Mouse (Mus musculus) kidney, postnatal 10 days (tissue): ENCODE measurements at regions not wholly inside any gene's neighbourhood (a gene's known extent, or its start where the extent isn't known, plus 50 kb on each side); places are given as distances from the start of the nearest gene placed in this dataset.
A peak's percentile ranks its signal among the peaks of the same experiment; 100 is the strongest.

ENCODE experiments used
- DNase-seq: peaks from one replicate; pipeline ENCODE4 v3.0.0; 2021; ENCODE audit warnings: mixed read lengths

DNA sequence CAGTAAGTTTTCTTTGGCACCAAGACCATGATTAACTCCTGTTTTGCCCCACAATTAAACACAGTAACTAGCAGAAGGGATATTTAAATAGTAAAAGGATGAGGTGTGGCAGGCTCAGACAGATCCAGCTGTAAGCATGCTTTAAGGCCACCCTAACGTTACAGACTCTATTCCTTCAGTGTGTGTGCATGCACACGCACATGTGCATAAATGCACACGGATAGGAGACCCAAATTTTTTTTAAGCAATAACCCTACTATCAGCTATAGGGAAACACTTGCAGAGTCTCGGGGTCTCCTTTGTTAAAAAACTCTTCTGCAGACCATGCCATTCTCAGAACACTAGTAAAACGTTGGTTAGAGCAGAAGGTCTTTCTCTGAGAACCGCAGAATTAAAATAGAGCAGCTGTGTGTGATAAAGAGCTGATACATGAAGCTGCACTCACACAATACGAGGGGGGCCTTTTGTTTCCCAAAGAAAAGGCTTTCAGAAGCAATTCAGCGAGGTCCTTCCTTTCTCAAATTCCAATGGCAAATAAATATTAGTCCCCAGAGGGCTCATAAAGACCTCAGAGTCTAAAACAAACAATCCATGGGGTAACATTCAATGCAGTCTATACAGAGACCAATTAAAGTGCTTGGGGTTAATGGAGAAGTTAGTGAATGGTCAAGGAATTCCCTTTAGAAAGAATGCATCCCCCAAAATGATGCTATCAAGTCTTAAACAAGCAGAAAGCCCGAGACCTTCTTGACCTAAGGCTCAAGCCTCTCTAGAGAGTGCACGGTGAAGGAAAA lies 300.3 kb upstream of the Cd180 start:
- DNase-seq = peak; percentile 15

DNA sequence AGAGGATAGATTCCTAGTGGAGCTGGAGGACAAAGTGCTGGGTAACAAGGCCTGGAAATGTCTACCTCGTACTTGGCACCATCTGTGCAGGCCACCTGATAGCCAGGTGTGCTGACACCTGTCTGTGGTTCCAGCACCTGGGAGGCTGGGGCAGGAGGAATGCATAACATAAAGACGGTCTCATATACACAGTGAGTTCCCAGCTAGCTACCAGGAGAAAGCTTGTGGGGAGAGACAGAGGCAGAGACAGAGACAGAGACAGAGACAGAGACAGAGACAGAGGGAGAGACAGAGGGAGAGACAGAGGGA lies 299.7 kb upstream of the Cd180 start:
- DNase-seq = peak; percentile 19

DNA sequence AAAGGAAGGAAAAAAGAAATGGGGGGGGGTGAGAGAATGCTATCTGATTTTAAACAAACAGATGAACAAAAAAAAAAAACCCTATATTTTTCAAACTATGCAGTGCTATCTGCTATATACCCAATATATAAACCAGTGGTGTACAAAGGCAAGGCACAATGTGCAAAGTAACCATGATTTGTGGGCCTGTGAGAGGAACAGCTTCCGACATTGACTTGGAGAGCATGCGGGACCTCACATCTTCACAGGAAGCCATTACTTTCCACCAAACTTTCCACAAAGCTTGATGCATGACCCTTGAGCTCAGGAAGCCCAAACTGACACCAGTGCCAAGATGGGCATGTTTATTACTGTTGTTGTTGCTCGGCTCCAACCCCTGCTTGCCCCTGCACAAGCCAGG lies 299.3 kb upstream of the Cd180 start:
- peak; percentile 35 for DNase-seq

DNA sequence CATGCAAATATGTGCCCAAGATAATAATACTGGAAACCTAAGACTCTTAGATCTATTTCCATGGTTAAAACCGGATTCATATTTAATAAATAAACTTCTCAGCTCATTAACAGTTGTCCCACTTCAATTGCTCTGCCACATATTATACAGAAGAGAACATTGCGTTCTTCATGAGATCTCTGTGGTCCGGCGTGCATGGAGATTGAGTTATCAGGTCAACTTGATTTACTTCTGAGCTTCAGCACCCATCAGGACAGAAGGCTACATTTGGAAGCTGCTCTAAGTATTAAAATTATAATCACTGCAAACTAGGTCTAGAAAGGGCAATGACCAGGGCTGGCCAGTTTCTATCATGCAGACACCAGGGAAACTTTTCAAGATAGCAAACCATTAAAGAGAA lies 295.9 kb upstream of the Cd180 start:
- no peak for DNase-seq

DNA sequence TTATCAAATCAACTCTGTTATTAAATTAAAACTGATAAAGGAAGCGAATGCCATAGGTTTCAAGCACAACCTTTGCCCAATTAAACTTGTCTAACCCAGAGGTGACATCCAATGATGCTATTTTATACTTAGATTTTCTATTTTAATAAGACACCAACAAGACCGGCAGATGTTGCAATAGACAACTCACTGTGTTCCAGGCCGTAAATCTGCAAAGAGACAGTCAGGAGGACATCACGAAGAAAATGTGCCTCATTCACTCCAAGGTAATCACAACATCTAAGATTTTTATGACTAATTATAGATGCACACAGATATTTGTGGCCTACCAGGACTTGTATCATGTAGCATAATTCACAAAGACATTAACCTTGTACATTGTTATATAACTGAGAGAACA lies 281.5 kb upstream of the Cd180 start:
- no peak for DNase-seq

DNA sequence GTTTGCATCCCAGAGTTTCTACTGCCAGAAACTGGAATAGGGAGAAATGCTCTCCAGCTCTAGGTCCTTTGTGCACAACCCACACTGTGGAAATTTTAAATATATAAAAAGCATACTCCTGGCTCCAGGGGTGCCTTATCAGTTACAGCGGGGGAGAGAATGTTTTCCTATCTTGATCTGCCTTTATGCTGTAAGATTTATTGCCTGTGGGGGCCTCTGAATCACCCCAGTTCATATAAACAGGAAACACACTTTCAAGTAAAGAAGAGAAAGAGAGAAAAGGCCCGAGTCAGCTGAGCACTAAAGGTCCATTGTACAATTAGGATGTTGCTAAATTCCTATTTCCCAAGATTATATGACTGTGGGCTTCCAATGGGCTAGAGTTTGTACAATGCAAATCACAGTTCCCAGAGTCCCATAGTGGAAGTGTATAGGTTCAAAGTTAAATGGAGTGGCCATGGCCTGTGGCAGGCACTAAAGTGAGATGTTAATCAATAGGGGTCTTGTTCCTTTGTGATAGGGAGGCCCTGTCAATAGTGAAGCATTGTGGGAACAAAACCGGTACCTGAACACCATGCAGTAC lies 258.9 kb upstream of the Cd180 start:
- DNase-seq = no peak

DNA sequence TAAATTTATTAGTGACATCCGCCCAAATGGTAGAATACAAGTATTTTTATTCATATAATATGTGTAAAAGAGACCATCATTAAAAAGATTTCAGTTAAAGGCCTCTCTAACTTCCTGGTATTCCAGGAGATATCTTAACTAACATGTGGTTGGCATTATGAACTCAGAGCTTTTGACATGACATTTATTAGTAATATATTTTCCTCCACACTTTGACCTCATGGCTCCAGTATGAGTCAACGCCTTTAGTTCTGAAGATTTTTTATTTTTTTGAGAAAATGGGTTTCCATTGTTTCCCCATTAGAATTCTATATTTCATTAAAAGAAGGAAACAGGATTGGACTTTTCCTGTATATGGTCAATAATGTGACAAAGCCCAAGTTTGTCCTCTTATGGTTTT lies 250.7 kb upstream of the Cd180 start:
- no peak for DNase-seq

DNA sequence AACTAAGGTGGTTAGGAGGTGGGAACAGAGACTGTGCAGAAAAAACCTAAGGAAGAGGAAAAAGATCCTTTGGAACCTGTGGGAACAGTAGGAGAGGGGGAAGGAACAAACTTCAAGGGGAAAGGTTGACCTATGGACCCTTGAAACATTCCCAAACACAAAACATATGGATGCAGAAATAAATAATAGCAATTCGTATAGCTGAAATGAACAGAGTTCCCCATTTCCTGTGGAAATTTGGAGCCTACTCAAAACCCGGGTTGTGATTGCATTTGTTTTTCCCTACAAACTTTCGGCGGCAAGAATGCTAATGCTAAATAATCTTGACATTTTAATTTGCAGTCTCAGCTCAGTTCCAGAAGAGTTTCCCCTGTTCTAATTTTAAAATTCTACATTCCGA lies 246.0 kb upstream of the Cd180 start:
- DNase-seq = peak; percentile 15

DNA sequence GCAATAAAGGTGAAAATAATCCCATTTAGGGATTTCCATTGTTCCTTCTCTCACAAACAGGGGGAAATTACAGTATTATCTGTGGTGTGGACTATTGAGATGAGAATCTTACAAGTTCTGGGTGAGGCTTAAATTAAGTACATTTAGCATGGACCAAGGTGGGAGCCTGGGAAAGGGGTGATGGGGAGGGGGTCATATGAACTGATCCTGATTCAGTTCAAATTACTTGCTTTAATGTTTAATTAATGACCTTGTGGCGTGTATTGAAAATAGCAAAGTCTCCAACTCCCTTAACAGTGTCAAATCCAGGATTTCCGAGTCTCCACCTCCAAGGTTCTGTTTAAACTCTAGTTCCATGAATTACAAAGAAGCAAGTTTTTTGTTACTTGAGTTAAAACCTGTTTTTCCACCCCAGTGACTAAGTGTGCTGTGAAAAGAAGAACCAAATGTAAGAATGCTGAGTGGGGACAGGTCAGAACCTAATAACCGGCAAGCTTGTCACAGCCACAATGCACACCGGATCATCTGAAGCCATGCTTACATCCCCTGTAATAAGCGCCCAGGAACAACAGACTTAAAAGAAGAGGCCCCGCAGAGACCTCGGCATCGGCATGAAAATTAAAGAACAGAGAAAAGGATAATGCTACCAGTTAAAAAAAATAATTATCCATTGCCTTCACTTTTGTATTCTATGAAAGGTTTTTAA lies 243.8 kb upstream of the Cd180 start:
- DNase-seq = no peak

DNA sequence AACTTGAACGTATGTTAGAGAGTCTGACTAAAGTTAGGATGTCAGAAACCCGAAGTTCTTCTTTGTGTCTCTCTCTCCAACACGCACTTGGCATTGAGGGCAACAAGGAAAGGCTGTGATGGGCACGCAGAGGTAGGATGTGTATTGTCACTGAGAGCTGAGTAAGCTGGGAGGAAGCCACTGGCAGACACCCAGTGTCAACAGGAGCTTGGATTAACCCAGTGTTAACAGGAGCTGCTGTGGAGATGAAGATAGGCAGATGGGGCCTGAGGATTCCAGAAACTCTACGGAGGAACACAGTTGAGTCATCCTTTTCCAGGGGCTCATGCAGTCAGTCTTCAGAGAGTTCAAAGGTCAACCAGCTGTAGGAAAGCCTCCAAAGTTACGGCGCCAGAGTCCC lies 242.2 kb upstream of the Cd180 start:
- peak; percentile 15 for DNase-seq

DNA sequence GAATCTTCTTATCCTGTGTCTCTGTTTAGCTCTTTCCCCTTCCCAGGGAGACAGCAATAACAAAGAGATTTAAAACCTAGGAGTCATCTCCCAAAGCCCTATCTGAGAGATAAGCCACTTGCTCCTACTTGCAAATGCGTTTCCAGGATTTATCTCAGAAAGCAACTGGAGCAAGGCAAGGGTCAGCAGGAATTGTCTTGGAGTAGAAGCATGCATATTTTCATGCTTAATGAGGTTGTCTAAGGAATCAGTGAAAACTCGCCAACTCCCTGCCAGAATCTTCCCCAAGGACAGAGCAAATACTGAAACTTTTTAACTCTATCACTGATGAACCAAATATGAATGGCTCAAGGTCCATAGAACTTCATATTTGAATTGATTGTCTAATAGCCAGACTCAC lies 234.6 kb upstream of the Cd180 start:
- peak; percentile 46 for DNase-seq

DNA sequence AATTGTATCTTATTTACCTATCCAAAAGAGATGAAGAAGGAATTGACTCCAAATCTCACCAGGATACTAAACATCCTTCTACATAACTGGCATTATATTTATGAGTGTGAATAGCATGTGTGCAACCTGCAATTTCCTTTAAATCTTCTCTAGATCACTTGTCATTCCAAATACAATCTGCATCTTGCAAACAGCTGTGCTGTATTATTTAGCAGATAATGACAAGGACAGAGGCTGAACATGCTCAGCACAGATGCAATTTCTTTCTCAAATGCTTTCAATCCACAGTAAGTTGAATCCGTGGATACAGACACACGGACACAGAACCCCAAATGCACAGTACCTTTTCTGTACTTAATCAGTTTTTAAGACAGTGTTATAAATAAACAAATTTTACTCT lies 229.4 kb upstream of the Cd180 start:
- DNase-seq = no peak

DNA sequence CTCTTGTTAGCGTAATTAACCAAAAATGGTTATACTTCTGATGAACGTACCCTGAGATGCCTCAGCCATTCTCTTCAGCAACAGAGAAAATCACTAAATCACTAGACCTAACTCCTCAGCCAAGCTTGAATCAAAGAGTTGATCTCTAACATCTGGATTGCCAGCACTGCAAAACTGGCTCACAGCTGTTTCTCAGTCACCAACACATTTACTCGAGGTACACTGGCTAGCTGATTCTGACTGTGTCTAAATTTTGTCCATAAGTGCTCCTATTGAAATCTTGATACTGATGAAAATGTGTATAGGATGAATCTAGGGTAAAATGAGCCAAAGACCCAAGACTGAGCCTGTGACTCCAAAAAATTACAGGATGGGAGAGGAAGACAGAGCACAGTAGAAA lies 211.5 kb upstream of the Cd180 start:
- no peak for DNase-seq

DNA sequence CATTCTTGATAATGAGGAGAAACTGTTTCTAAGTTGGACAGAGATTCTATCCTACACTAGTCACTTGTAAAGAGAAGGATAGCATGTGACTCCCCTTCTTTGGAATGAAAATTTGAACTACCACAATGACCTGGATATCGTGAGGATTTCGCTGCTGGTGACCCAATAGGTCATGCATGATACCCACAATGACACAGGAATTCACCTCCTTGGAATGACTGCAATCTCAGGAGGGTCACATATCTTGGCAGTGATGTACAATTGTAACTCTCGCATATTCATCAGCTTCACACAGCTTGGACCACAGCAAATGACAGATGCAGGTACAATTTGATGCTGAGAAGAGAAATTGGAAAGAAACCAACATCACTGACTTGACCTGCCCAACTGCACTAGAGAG lies 210.9 kb upstream of the Cd180 start:
- DNase-seq = no peak

DNA sequence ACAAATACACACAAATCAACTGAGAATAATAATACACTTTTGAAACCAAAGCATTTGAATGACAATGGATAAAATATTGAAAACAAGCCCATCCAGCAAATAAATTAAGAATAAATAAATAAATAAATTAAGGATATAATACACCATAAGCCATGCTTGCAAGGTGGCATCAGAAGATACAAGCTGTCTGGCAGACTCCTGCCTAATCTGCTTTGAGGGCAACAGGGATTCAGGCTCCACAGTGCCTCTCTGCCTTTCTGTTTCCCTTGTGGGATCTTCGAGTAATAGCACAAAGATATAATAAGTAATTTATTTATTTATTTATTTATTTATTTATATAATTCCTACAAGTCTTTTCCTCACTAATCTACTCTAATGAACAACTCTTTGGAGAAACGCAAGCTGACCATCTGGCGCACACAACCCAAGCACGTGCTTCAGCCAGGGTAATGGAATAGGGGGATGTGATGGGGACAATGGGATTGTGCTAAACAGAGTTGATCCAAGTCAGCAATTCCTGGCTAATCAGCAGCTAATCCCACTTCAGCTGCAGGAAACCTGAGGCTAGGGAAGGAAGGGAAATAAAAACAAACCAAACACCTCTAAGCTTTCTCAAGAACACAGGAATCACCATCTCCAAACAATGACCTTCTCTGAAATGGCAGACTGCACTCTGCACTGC lies 205.8 kb upstream of the Cd180 start:
- no peak for DNase-seq

DNA sequence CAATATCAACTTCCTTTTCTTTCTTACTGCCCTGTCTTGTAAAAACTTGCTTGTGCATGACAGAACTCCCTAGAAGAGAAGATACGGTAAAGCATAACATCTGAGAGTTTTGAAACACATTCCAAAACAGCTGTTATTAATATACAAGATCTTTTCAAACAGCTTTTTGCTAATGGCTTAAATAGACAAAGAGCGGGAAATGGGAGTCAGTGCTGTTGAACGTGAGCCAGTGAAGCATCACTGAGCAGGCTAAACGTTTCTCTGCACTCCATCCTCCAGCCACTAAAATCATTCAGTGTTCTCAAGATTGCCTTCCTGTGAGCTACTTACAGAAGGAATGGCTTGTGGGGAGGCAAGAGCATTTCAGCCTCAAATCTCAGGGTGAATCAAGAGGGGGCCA lies 202.0 kb upstream of the Cd180 start:
- peak; percentile 43 for DNase-seq

DNA sequence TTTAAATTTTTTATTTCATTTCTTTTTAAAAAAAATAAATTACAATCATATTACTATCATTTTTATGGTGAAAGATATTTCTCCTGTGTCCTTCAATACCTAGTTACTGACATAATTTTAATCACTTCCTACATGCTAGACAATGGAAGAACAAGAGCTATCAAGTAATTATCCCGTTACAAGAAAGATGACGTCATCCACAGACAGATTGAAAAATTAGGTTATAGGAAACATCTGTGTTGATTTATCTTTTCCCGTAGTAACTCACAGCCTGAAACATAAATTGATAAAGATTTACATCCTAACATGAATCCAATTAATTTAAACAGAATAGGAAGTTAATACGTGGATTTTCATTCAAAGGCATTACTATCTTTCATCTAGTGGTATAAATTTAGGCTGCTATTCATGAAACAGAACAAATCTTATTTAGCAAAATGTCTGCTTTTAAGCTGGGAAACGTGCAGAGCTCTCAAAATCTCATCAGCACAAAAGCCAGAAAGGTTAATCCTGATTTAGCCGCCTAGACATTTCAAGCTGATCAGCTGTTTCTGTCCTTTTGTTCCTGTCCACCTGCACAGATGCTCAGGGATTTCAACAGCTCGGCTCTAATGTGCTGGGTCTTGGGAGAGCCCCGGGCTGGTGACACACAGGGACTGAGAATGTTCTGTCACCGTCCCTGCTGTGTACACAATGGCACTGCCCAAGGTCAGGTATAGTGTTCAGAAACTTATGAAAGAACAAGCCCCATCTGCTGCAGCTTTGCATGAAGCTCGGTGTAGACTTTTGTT lies 189.0 kb upstream of the Cd180 start:
- no peak for DNase-seq

DNA sequence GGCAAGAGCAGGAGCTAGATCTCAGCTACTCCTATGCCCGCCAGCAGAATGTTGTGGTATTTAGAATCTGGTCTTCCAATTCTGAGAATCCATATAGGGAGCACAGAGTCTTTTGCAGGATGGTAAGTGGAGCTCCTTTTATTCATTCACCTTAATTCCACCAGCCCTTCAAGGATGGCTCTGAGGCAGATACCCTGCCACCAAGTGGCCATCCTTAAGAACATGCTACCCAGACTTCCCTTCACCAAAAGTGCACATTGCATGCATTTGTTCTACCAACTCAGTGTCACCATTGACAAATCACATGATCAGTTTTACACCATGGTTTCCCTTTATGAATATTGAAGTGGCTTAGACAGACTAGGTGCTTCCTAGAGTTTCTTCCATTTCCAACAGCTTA lies 186.1 kb upstream of the Cd180 start:
- no peak for DNase-seq

DNA sequence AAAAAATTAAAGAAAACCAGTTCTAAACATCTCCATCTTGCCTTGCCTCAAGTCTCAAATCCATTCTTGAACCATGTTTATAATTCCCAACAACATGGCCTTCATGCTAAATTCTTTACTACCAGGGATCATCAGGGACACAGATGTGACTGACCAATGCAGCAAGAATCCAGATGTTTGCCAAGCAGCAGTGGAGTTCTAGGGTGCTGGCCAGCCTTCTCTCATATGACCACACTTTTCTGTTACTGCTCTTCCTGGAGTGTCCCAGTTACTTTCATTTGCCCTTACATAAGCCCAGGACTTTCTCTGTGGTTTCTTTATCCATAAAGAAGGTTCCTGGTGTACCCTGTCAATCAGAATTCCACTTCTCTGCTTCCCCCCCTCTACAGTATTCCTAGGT lies 185.4 kb upstream of the Cd180 start:
- no peak for DNase-seq

DNA sequence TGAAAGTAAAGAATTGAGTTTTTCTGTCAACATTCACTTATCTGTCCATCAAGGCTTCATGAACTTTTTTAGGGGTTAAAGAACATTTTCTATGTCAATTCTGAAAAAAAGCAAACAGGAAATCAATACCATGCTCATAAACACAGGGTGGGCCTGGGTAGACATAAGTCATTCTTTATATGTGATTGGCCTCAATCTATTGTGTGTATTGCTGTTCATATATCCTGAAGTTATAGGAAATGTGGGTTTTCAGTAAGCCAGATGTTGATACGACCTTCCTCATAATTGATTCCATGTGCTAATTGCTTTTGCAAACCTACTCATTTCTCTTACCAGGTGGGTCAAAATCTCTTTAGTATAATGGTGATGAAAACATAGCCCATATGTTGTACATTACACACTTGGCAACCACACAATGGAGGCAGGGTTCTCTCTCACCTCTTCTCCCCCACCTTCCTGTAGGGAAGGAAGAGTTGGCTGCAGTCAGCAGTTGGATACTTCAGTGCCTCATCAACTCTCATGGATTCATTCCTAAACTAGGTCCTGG lies 182.6 kb upstream of the Cd180 start:
- no peak for DNase-seq

DNA sequence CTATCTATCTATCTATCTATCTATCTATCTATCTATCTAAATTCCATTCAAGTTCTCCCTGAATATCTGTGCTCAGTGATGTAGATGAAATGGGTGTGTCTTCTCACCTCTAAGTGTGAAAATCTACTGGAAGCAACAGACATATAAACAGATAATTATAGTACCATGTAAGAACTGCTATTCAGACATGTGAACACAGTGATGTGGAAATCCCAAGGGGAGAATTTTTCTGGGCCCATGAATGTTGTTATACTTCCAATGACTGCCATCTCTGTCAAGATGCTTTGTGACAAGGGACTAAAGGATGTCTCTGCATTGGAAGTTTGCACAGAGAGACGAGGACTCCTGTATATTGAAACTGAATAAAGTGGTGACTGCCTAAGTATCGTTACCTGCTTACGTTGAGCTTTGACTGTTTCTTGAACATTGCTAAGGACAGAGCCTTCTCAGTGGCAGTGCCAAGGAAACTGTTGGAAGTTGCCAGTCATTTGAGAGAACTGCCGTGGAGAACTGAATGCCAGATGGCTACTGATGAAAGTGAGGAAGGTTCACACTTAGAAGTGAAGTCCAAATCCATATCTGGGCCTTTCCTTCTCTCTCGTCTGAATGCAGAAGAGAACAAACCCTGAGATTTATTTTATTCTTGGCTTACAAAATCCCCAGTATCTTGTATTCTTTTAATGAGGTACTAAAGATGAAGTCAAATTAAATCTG lies 175.0 kb upstream of the Cd180 start:
- DNase-seq = no peak

DNA sequence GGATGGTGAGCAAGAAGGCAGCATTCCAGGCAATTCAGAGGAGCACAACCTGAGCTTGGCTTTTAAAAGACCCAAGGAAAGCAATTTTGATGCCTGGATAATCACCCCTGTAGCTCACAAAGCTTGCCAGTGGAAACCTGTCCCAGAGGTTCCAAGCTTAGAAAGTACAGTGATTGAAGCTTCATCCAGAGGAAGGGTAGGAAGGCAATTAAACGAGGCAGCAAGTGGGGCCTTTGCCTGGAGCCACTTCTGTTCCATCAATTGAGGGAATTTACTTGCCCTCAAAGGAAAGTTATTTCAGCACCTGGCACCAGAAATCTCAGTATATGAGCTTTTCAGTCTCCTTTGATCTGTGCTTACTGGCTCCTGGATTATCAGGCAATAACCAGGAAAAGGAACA lies 171.9 kb upstream of the Cd180 start:
- DNase-seq = no peak
